Mouse (Mus musculus) olfactory bulb, adult 2 months (tissue): ENCODE results near the gene Cidec.

Source experiments
- CTCF ChIP-seq: fragments of 200-500 bp; IDR thresholded peaks from 2 replicates; pipeline ENCODE4 v1.5.1; 2012; ENCODE audit warnings: low read depth, mild to moderate bottlenecking, low read length, moderate library complexity; ENCODE audit not compliant: insufficient read depth
- POLR2A ChIP-seq: fragments of 200-500 bp; IDR thresholded peaks from 2 replicates; pipeline ENCODE4 v1.6.1; 2012; ENCODE audit warnings: mild to moderate bottlenecking, low read depth, low read length, moderate library complexity; ENCODE audit not compliant: insufficient read depth

DNA sequence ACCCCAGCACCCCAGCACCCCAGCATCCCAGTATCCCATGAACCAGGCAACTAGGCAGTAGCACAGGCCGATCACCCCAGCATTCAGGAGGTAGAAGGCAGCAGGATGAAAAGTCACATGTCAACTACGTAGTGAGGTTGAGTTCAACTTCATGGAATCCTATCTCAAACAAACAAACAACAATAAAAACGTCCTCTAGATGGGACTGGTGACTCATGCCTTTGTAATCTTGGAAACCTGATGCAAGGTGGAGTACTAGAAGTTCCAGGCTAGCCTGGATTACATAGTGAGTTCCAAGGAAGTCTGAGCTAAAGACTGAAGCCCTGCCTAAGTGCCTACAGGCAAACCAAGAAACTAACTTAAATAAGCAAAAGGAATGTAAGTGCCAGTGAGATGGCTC lies 4.7 kb downstream of the Cidec start:
- no peak for TF ChIP-seq POLR2A
- TF ChIP-seq CTCF = no peak
